Mouse (Mus musculus) forebrain, embryonic 12.5 days (tissue): ENCODE measurements around the gene 4930452B06Rik. TPM values are rescaled to one million over a fixed set of nuclear protein-coding genes. Genes with fewer than 3 reads are reported as not detected.
A peak's percentile ranks its signal among the peaks of the same experiment; 100 is the strongest.

Experiments
- ATAC-seq: fragments of 200-750 bp; cut with Nextera tagmentation; 2 replicates; pipeline ENCODE4 v1.8.0; 2017; ENCODE audit warnings: moderate TSS enrichment; ENCODE audit not compliant: low FRiP score
- H3K27ac ChIP-seq: fragments of 300-500 bp; sonication (generic); 2 replicates; pipeline ENCODE4 v1.5.1; 2016; ENCODE audit warnings: mild to moderate bottlenecking
- H3K27me3 ChIP-seq: fragments of 300-500 bp; sonication (generic); 2 replicates; pipeline ENCODE4 v1.6.1; 2016; ENCODE audit warnings: mild to moderate bottlenecking
- H3K36me3 ChIP-seq: fragments of 300-500 bp; sonication (generic); replicated peaks from 2 replicates; pipeline ENCODE4 v1.6.1; 2016; ENCODE audit warnings: mild to moderate bottlenecking
- H3K4me1 ChIP-seq: fragments of 300-500 bp; sonication (generic); 2 replicates; pipeline ENCODE4 v1.6.1; 2016
- H3K4me2 ChIP-seq: fragments of 300-500 bp; sonication (generic); 2 replicates; pipeline ENCODE4 v1.6.1; 2016; ENCODE audit warnings: mild to moderate bottlenecking, moderate library complexity
- H3K4me3 ChIP-seq: fragments of 300-500 bp; sonication (generic); replicated peaks from 2 replicates; pipeline ENCODE4 v1.5.1; 2016; ENCODE audit warnings: mild to moderate bottlenecking
- H3K9ac ChIP-seq: fragments of 300-500 bp; sonication (generic); 2 replicates; pipeline ENCODE4 v1.6.1; 2016; ENCODE audit warnings: mild to moderate bottlenecking
- H3K9me3 ChIP-seq: fragments of 300-500 bp; sonication (generic); 2 replicates; pipeline ENCODE4 v1.6.1; 2016
- WGBS: fragments of 180-500 bp; shearing (Covaris S2); methylation state at CpG from one replicate; pipeline ENCODE4 v1.1.7; 2016; 5-methylcytosine and 5-hydroxymethylcytosine counted together
- polyA plus RNA-seq: library from polyadenylated mRNA; unstranded; fragments of >200 nt; fragmentation: Nextera tagmentation; extraction: Ambion mirVana; gene quantifications from 2 replicates; pipeline ENCODE4 v1.2.1, GENCODE M21; 2016

4930452B06Rik gene
- polyA plus RNA-seq, 1 experiment from 2014 or later, result 12.4 TPM

GRCm38 (mm10) chr14:8441623-8442022 is 224.4 kb downstream of the 4930452B06Rik start:
- WGBS, result 86% methylated on average over 3 of the region's 3 CpGs
- Histone ChIP-seq H3K4me2 (no peak overlapping the region), H3K4me3 (no peak overlapping the region), H3K9ac (no peak overlapping the region), H3K27me3 (no peaks in the 10 kb centered on the region), H3K36me3 (no peaks in the 10 kb centered on the region), H3K9me3 (no peaks in the 10 kb centered on the region), H3K27ac (no peak overlapping the region), H3K4me1 (no peaks in the 10 kb centered on the region)
- no peak for ATAC-seq

- no peak overlapping the region for H3K4me3 ChIP-seq
- no peaks in the 10 kb centered on the region for H3K27me3 ChIP-seq
- 86% methylated on average over 6 of the region's 6 CpGs for WGBS
- ATAC-seq, result no peak
- H3K36me3 ChIP-seq, result no peaks in the 10 kb centered on the region
- H3K27ac ChIP-seq, result no peak overlapping the region
- H3K9me3 ChIP-seq, result no peaks in the 10 kb centered on the region
- H3K4me1 ChIP-seq, result no peaks in the 10 kb centered on the region
- no peak overlapping the region for H3K4me2 ChIP-seq
- no peak overlapping the region for H3K9ac ChIP-seq
Measured at GRCm38 (mm10) chr14:8430611-8431230, 235.3 kb downstream of the 4930452B06Rik start.

- no peak overlapping the region for H3K4me3 ChIP-seq
- ATAC-seq, result no peak
- 87% methylated on average over 2 of the region's 2 CpGs for WGBS
Measured at GRCm38 (mm10) chr14:8429767-8430166, 236.3 kb downstream of the 4930452B06Rik start.

GRCm38 (mm10) chr14:8422833-8423232 is 243.2 kb downstream of the 4930452B06Rik start:
- Histone ChIP-seq H3K27me3 (no peaks in the 10 kb centered on the region), H3K4me3 (no peak overlapping the region), H3K4me2 (no peak overlapping the region), H3K9ac (no peak overlapping the region), H3K4me1 (peaks cover 7% of the 10 kb centered on the region), H3K9me3 (no peaks in the 10 kb centered on the region), H3K36me3 (no peaks in the 10 kb centered on the region), H3K27ac (no peak overlapping the region)
- 64% methylated on average over 3 of the region's 3 CpGs for WGBS
- no peak for ATAC-seq

More at GRCm38 (mm10) chr14:8429767-8430166, 236.3 kb downstream of the 4930452B06Rik start:
- Histone ChIP-seq H3K27ac (no peak overlapping the region), H3K27me3 (no peaks in the 10 kb centered on the region), H3K4me1 (no peaks in the 10 kb centered on the region), H3K9me3 (no peaks in the 10 kb centered on the region), H3K9ac (no peak overlapping the region), H3K4me2 (no peak overlapping the region), H3K36me3 (no peaks in the 10 kb centered on the region)

GRCm38 (mm10) chr14:8421199-8421787 is 244.7 kb downstream of the 4930452B06Rik start:
- 25% methylated on average over 10 of the region's 10 CpGs for WGBS
- H3K9me3 ChIP-seq, result no peaks in the 10 kb centered on the region
- H3K36me3 ChIP-seq, result no peaks in the 10 kb centered on the region
- peak overlapping the region; percentile 0; the same call in 1 of the 2 replicates for H3K4me2 ChIP-seq
- H3K4me3 ChIP-seq, result no peak overlapping the region
- H3K9ac ChIP-seq, result no peak overlapping the region
- 0 out of 2 replicates have a peak, but pooled peaks have one; percentile 11 for ATAC-seq
- H3K27me3 ChIP-seq, result no peaks in the 10 kb centered on the region
- H3K4me1 ChIP-seq, result peaks cover 7% of the 10 kb centered on the region
- H3K27ac ChIP-seq, result no peak overlapping the region

- H3K4me3 ChIP-seq, result no peak overlapping the region
- no peak overlapping the region for H3K27ac ChIP-seq
- no peak overlapping the region for H3K4me2 ChIP-seq
- H3K36me3 ChIP-seq, result no peaks in the 10 kb centered on the region
- no peaks in the 10 kb centered on the region for H3K9me3 ChIP-seq
- WGBS, result 69% methylated on average over 3 of the region's 3 CpGs
- H3K4me1 ChIP-seq, result peaks cover 7% of the 10 kb centered on the region
- no peaks in the 10 kb centered on the region for H3K27me3 ChIP-seq
- H3K9ac ChIP-seq, result no peak overlapping the region
- no peak for ATAC-seq
Measured at GRCm38 (mm10) chr14:8418610-8419009, 247.4 kb downstream of the 4930452B06Rik start.

- Histone ChIP-seq H3K36me3 (no peaks in the 10 kb centered on the region), H3K9me3 (no peaks in the 10 kb centered on the region), H3K4me3 (no peak overlapping the region), H3K4me2 (no peak overlapping the region), H3K4me1 (no peaks in the 10 kb centered on the region), H3K9ac (no peak overlapping the region), H3K27me3 (no peaks in the 10 kb centered on the region), H3K27ac (no peak overlapping the region)
- 68% methylated on average over 6 of the region's 6 CpGs for WGBS
- no peak for ATAC-seq
Measured at GRCm38 (mm10) chr14:8405946-8406345, 260.1 kb downstream of the 4930452B06Rik start.

GRCm38 (mm10) chr14:8403310-8403709 is 262.7 kb downstream of the 4930452B06Rik start:
- WGBS, result 75% methylated on average over 3 of the region's 3 CpGs
- Histone ChIP-seq H3K27ac (no peak overlapping the region), H3K4me2 (no peak overlapping the region), H3K4me1 (no peaks in the 10 kb centered on the region), H3K9ac (no peak overlapping the region), H3K4me3 (no peak overlapping the region), H3K27me3 (no peaks in the 10 kb centered on the region), H3K36me3 (no peaks in the 10 kb centered on the region), H3K9me3 (no peaks in the 10 kb centered on the region)
- ATAC-seq, result no peak

- ATAC-seq, result no peak
- no peak overlapping the region for H3K4me3 ChIP-seq
- H3K4me2 ChIP-seq, result no peak overlapping the region
- H3K9me3 ChIP-seq, result no peaks in the 10 kb centered on the region
- H3K4me1 ChIP-seq, result no peaks in the 10 kb centered on the region
- no peak overlapping the region for H3K9ac ChIP-seq
- no peak overlapping the region for H3K27ac ChIP-seq
- no peaks in the 10 kb centered on the region for H3K27me3 ChIP-seq
- H3K36me3 ChIP-seq, result no peaks in the 10 kb centered on the region
Measured at GRCm38 (mm10) chr14:8398507-8398906, 267.5 kb downstream of the 4930452B06Rik start.

GRCm38 (mm10) chr14:8395690-8396287 is 270.3 kb downstream of the 4930452B06Rik start:
- Histone ChIP-seq H3K4me2 (no peak overlapping the region), H3K9me3 (no peaks in the 10 kb centered on the region), H3K4me1 (no peaks in the 10 kb centered on the region), H3K4me3 (no peak overlapping the region), H3K27me3 (no peaks in the 10 kb centered on the region), H3K36me3 (no peaks in the 10 kb centered on the region), H3K9ac (no peak overlapping the region), H3K27ac (no peak overlapping the region)
- WGBS, result 89% methylated on average over 7 of the region's 7 CpGs
- no peak for ATAC-seq

- Histone ChIP-seq H3K9ac (no peak overlapping the region), H3K27me3 (no peaks in the 10 kb centered on the region), H3K9me3 (no peaks in the 10 kb centered on the region), H3K27ac (no peak overlapping the region), H3K4me1 (no peaks in the 10 kb centered on the region), H3K36me3 (no peaks in the 10 kb centered on the region), H3K4me3 (no peak overlapping the region), H3K4me2 (no peak overlapping the region)
- 58% methylated on average over 6 of the region's 6 CpGs for WGBS
- no peak for ATAC-seq
Measured at GRCm38 (mm10) chr14:8392181-8392825, 273.7 kb downstream of the 4930452B06Rik start.
